Comparison of ENCODE assay signal across 7 mouse cellular contexts in genomic region chr17:27056812-27057516, GRCm38 (mm10). TPM values are rescaled to one million over a fixed set of nuclear protein-coding genes. Genes with fewer than 3 reads are reported as not detected.
DNase-seq lines count a peak whose midpoint lies in the region; ATAC-seq lines count a peak whose summit lies in the region.

TSS of gene Itpr3 (plus strand) at chr17:27057304.

- DNase-seq in NIH3T3 (ENCODE audit: low read depth): peak; percentile 89
- DNase-seq in cerebellum, adult 8-10 months: peak; percentile 67
- peak; percentile 66 for DNase-seq in gastrocnemius, postnatal 14 days
- peak; percentile 91 for DNase-seq in induced T-regulatory cell, adult 2 months (ENCODE audit: low read depth)
- DNase-seq in thymus, postnatal 14 days: peak; percentile 94

- peak within 1 kb of the TSS; percentile 60 for H3K4me3 ChIP-seq in liver, embryonic 15.5 days (replicated peaks)
- H3K4me3 ChIP-seq in neural tube, embryonic 12.5 days: peak within 1 kb of the TSS; percentile 45

- peaks cover 21% of the 10 kb centered on the region for H3K4me1 ChIP-seq in liver, embryonic 15.5 days (replicated peaks)
- H3K4me1 ChIP-seq in neural tube, embryonic 12.5 days: peaks cover 17% of the 10 kb centered on the region; the same call in 1 of the 2 replicates

- H3K9ac ChIP-seq in liver, embryonic 15.5 days: peak within 1 kb of the TSS; percentile 40; the same call in 1 of the 2 replicates
- peak within 1 kb of the TSS; percentile 55; the same call in 1 of the 2 replicates for H3K9ac ChIP-seq in neural tube, embryonic 12.5 days

- peaks cover 36% of the 10 kb centered on the region for H3K27me3 ChIP-seq in liver, embryonic 15.5 days
- peaks cover 36% of the 10 kb centered on the region for H3K27me3 ChIP-seq in neural tube, embryonic 12.5 days (replicated peaks)

- under 1% methylated on average over 66 of the region's 66 CpGs for WGBS in liver, embryonic 15.5 days (ENCODE audit: insufficient replicate concordance)
- under 1% methylated on average over 66 of the region's 66 CpGs for WGBS in neural tube, embryonic 12.5 days

- peak within 1 kb of the TSS; percentile 71 for H3K27ac ChIP-seq in liver, embryonic 15.5 days (replicated peaks)
- H3K27ac ChIP-seq in neural tube, embryonic 12.5 days: no peak within 1 kb of the TSS

- peak; percentile 70 for ATAC-seq in liver, embryonic 15.5 days (ENCODE audit: insufficient read depth)
- 0 out of 2 replicates have a peak, but pooled peaks have one; percentile 9 for ATAC-seq in neural tube, embryonic 12.5 days (ENCODE audit: low FRiP score, low read depth)

- no peaks in the 10 kb centered on the region for H3K9me3 ChIP-seq in liver, embryonic 15.5 days (replicated peaks)
- H3K9me3 ChIP-seq in neural tube, embryonic 12.5 days: no peaks in the 10 kb centered on the region

- intact Hi-C loops in gastrocnemius, postnatal 14 days (cut with DNase I; ENCODE audit: low total_unique reads): no loop called here

- peak within 1 kb of the TSS; percentile 84 for H3K4me2 ChIP-seq in liver, embryonic 15.5 days
- peak within 1 kb of the TSS; percentile 74 for H3K4me2 ChIP-seq in neural tube, embryonic 12.5 days (replicated peaks)

- no peaks in the 10 kb centered on the region for H3K36me3 ChIP-seq in liver, embryonic 15.5 days (replicated peaks)
- H3K36me3 ChIP-seq in neural tube, embryonic 12.5 days: no peaks in the 10 kb centered on the region

RNA-seq across cellular contexts. Expression of gene Itpr3, which starts in this region (rescaled TPM):
- total RNA-seq in gastrocnemius, postnatal 14 days (2021): 1 to 10 TPM; 4.2 to 5.7 TPM
- polyA plus RNA-seq in liver, embryonic 15.5 days (2015; fragmentation: Nextera tagmentation; extraction: Ambion mirVana): 0.67 and 0.89 TPM in 2 replicates
- polyA plus RNA-seq in neural tube, embryonic 12.5 days (2016; fragmentation: Nextera tagmentation; extraction: Ambion mirVana): 2.2 and 2.4 TPM in 2 replicates

Comparison
In these comparisons a context has a peak if more than half of its experiments do, and no peak if none do; other contexts are left out.
1. Peak in ATAC-seq, H3K4me3 ChIP-seq, H3K27ac ChIP-seq, H3K9ac ChIP-seq and H3K4me2 ChIP-seq in liver, embryonic 15.5 days; RNA of the gene not detected or under 1 TPM.